Mouse (Mus musculus) midbrain, embryonic 16.5 days (tissue): ENCODE measurements at regions not wholly inside any gene's neighbourhood (a gene's known extent, or its start where the extent isn't known, plus 50 kb on each side); places are given as distances from the start of the nearest gene placed in this dataset.

Source experiments
- ATAC-seq: fragments of 200-750 bp; cut with Nextera tagmentation; 2 replicates; pipeline ENCODE4 v1.8.0; 2017; ENCODE audit warnings: moderate TSS enrichment
- H3K27ac ChIP-seq: fragments of 300-500 bp; sonication (generic); 2 replicates; pipeline ENCODE4 v1.5.1; 2014; ENCODE audit warnings: mild to moderate bottlenecking, low read length, mixed read lengths
- H3K27me3 ChIP-seq: fragments of 300-500 bp; sonication (generic); 2 replicates; pipeline ENCODE4 v1.6.1; 2014; ENCODE audit warnings: low read depth, low read length, mixed read lengths; ENCODE audit not compliant: control insufficient read depth, insufficient read depth
- H3K36me3 ChIP-seq: fragments of 300-500 bp; sonication (generic); 2 replicates; pipeline ENCODE4 v1.6.1; 2014; ENCODE audit warnings: mild to moderate bottlenecking, low read length, moderate library complexity, mixed read lengths; ENCODE audit not compliant: control insufficient read depth, insufficient read depth
- H3K4me1 ChIP-seq: fragments of 300-500 bp; sonication (generic); 2 replicates; pipeline ENCODE4 v1.6.1; 2014; ENCODE audit warnings: mild to moderate bottlenecking, low read length, mixed read lengths; ENCODE audit not compliant: control insufficient read depth, insufficient read depth
- H3K4me2 ChIP-seq: fragments of 300-500 bp; sonication (generic); 2 replicates; pipeline ENCODE4 v1.6.1; 2014; ENCODE audit warnings: mild to moderate bottlenecking, low read length, mixed read lengths
- H3K4me3 ChIP-seq: fragments of 300-500 bp; sonication (generic); 2 replicates; pipeline ENCODE4 v1.5.1; 2014; ENCODE audit warnings: low read depth, mild to moderate bottlenecking, low read length, moderate library complexity, mixed read lengths
- H3K9ac ChIP-seq: fragments of 300-500 bp; sonication (generic); 2 replicates; pipeline ENCODE4 v1.6.1; 2014; ENCODE audit warnings: low read depth, low read length, mixed read lengths
- H3K9me3 ChIP-seq: fragments of 300-500 bp; sonication (generic); replicated peaks from 2 replicates; pipeline ENCODE4 v1.6.1; 2014; ENCODE audit warnings: mild to moderate bottlenecking, low read length, mixed read lengths; ENCODE audit not compliant: control insufficient read depth, poor library complexity, severe bottlenecking
- WGBS: fragments of 180-500 bp; shearing (Covaris S2); extraction: QIAGEN DNeasy Blood & Tissue Kit; methylation state at CpG from one replicate; pipeline ENCODE4 v1.1.7; 2014; 5-methylcytosine and 5-hydroxymethylcytosine counted together

DNA sequence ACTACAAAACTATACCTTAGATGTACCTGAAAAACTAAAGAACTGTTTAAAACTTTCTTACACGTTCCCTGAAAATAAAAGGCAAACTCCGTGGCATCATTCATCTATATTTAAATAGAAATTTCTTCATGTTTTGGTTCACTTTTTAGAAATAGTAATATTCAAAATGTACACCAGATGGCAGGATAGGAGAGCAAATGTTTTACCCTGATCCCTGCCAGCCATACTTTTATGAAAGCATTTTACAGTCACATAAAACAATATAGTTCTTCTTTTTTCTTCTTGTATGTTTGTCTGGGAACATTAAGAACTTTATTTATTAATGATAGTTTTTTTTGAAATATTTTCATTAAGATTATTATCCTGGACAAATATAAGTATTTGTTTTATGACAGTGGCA lies 68.5 kb downstream of the 4921530L21Rik start:
- Histone ChIP-seq H3K9me3 (no peaks in the 10 kb centered on the region), H3K4me2 (no peak overlapping the region), H3K27ac (no peak overlapping the region), H3K27me3 (no peaks in the 10 kb centered on the region), H3K4me1 (no peaks in the 10 kb centered on the region), H3K4me3 (no peak overlapping the region), H3K36me3 (no peaks in the 10 kb centered on the region), H3K9ac (no peak overlapping the region)
- no peak for ATAC-seq
- WGBS = 50% methylated on average over 2 of the region's 2 CpGs

DNA sequence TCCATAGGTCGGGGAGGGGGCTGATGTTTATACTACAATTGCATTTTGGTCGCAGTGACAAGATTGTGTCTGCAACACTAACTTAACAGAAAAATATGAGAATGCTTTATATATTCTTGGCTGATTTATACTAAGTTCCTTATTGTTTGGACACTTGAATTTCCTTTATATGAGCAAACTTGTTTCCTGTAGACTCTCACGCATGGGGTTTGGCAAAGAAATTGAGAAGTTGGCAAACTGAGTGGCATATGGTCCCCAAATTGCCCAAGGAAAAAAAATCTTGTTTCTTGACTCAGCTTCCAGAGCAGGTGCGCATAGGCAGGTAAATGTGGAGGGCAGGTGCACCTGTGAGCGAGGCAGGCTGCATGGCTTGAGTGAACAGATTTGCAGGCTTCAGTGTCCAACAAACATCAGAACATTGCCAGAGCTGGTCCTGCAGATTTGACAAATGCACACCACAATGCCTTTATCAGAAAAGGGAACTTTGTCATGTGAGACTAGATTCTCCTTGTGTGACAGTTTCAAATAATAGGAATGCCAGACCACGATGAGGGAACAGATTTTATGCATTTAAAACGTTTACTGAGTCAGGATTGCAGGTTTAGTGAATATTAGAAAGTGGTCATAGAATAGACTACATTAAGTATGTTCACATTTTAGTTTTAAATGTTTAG lies 75.1 kb downstream of the 4921530L21Rik start:
- Histone ChIP-seq H3K4me1 (no peaks in the 10 kb centered on the region), H3K4me2 (no peak overlapping the region), H3K36me3 (no peaks in the 10 kb centered on the region), H3K4me3 (no peak overlapping the region), H3K9ac (no peak overlapping the region), H3K27me3 (no peaks in the 10 kb centered on the region), H3K27ac (no peak overlapping the region), H3K9me3 (no peaks in the 10 kb centered on the region)
- WGBS = 72% methylated on average over 7 of the region's 7 CpGs
- ATAC-seq = no peak

DNA sequence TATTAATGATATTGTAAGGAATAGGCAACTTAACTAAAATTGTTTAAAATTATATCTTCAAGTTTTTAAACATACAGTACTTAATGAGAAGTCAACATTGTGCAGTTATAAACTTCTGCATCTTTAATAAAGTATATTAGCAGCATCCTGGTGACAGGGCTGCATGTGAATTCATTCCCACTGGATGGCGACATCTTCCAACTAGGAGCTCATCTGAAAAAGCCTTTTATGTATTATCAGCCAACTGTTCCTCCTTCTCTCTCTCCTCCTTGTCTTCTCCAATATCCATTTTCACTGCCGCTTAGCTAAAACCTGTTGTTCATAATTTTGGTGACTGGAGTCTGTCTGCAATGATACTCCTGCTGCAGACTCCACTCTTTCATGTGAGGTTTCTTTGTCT lies 103.0 kb downstream of the 4921530L21Rik start:
- WGBS = 54% methylated on average over 2 of the region's 2 CpGs
- Histone ChIP-seq H3K9ac (no peak overlapping the region), H3K4me2 (no peak overlapping the region), H3K4me1 (no peaks in the 10 kb centered on the region), H3K27ac (no peak overlapping the region), H3K9me3 (no peaks in the 10 kb centered on the region), H3K4me3 (no peak overlapping the region), H3K36me3 (no peaks in the 10 kb centered on the region), H3K27me3 (no peaks in the 10 kb centered on the region)
- ATAC-seq = peak; percentile 68; the same call in 1 of the 2 replicates

DNA sequence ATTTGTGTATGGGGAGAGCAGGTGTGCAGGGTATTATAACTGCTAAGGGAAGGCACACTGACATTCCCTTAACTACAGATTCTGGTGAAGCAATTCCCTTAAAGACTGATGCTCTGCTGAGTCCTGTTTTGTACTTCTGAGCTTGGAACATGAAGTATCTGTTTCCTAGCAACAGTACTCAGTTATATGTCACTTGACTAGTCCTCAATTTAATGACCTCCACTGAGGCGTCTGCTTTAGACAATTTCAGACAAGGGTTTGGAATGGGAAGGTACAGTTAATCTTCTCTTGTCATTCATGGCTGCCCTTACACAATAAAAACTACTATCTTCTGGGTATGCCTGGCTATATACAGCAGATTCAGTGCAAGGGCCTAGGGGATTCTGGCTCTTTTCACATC lies 117.3 kb downstream of the 4921530L21Rik start:
- peak; percentile 86 for ATAC-seq
- Histone ChIP-seq H3K36me3 (no peaks in the 10 kb centered on the region), H3K9ac (no peak overlapping the region), H3K27ac (peak overlapping the region; percentile 66), H3K4me3 (no peak overlapping the region), H3K4me1 (no peaks in the 10 kb centered on the region), H3K9me3 (no peaks in the 10 kb centered on the region), H3K4me2 (no peak overlapping the region), H3K27me3 (no peaks in the 10 kb centered on the region)
- WGBS = 30% methylated on average over 1 of the region's 1 CpGs

DNA sequence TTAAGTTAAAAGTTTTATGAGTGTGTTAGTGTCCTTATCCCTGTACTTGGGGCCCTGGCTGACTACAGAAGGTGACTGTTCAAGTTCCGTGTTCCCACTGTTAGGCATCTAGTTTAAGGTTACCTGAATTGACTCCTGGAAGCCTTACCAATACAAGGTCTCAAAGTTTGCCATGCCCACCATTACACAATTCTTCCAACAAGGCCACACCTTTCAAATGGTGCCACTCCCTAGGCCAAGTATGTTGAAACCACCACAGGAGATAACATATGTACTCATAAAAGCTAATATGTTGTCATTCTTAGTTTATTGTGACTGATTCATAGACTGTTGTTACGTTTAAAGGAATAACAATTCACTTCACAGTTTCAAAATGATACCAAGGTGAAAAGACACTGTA lies 140.6 kb downstream of the 4921530L21Rik start:
- no peaks in the 10 kb centered on the region for H3K36me3 ChIP-seq
- no peak overlapping the region for H3K9ac ChIP-seq
- no peaks in the 10 kb centered on the region for H3K27me3 ChIP-seq
- H3K4me3 ChIP-seq = no peak overlapping the region
- no peak overlapping the region for H3K27ac ChIP-seq
- no peak overlapping the region for H3K4me2 ChIP-seq
- 87% methylated on average over 2 of the region's 2 CpGs for WGBS
- no peaks in the 10 kb centered on the region for H3K9me3 ChIP-seq
- ATAC-seq = no peak
- no peaks in the 10 kb centered on the region for H3K4me1 ChIP-seq
